Mouse (Mus musculus): ENCODE measurements around the gene Heyl.

- TF ChIP-seq EP300 (IDR thresholded peaks at IDR 0.05; ENCODE audit: low read depth) (peak; percentile 72), CTCF (IDR thresholded peaks at IDR 0.05; ENCODE audit: low read depth) (peak; percentile 89)
Measured at GRCm38 (mm10) chr4:123282500-123282899, 49.1 kb downstream of the Heyl start.

Measured in heart, postnatal 0 days (tissue).